Mouse (Mus musculus) MN1 (cell line): Measurements from ENCODE around the gene Gm8332.
"Not testable (repeated sequence)": the region's sequence is repeated elsewhere in the genome, so short reads cannot be mapped to it uniquely, and the experiment has no call there.

Source experiments
- DNase-seq: peaks from one replicate; pipeline ENCODE4 v3.0.0-alpha.2; 2016; ENCODE audit warnings: low spot score

Gene Gm8332

GRCm38 (mm10) chr12:88250000-88250399, at the start of gene Gm8332:
Gm8332 (minus strand) TSS chr12:88250100.
- DNase-seq: not testable (repeated sequence)

- not testable (repeated sequence) for DNase-seq
Observed at GRCm38 (mm10) chr12:88297171-88297570, 47.3 kb upstream of the Gm8332 start.

- DNase-seq: not testable (repeated sequence)
Observed at GRCm38 (mm10) chr12:88293082-88293481, 43.2 kb upstream of the Gm8332 start.

- not testable (repeated sequence) for DNase-seq
Observed at GRCm38 (mm10) chr12:88285224-88285623, 35.3 kb upstream of the Gm8332 start.

- not testable (repeated sequence) for DNase-seq
Observed at GRCm38 (mm10) chr12:88274400-88274799, 24.5 kb upstream of the Gm8332 start, which contains the start of gene Gm5662. Gm5662 (minus strand) TSS chr12:88274500.

GRCm38 (mm10) chr12:88257241-88257640, 7.3 kb upstream of the Gm8332 start:
- no peak for DNase-seq

GRCm38 (mm10) chr12:88255917-88256316, 6.0 kb upstream of the Gm8332 start:
- DNase-seq: not testable (repeated sequence)

- DNase-seq: not testable (repeated sequence)
Observed at GRCm38 (mm10) chr12:88245786-88246185, 4.1 kb downstream of the Gm8332 start.

- DNase-seq: not testable (repeated sequence)
Observed at GRCm38 (mm10) chr12:88242940-88243339, 7.0 kb downstream of the Gm8332 start.

- DNase-seq: no peak
Observed at GRCm38 (mm10) chr12:88219445-88219844, 30.5 kb downstream of the Gm8332 start.

GRCm38 (mm10) chr12:88218059-88218458, 31.8 kb downstream of the Gm8332 start:
- DNase-seq: not testable (repeated sequence)

GRCm38 (mm10) chr12:88214641-88215040, 35.3 kb downstream of the Gm8332 start:
- no peak for DNase-seq

GRCm38 (mm10) chr12:88211458-88211857, 38.4 kb downstream of the Gm8332 start:
- not testable (repeated sequence) for DNase-seq

GRCm38 (mm10) chr12:88202856-88203255, 47.0 kb downstream of the Gm8332 start:
- no peak for DNase-seq
